In the genomic region with DNA sequence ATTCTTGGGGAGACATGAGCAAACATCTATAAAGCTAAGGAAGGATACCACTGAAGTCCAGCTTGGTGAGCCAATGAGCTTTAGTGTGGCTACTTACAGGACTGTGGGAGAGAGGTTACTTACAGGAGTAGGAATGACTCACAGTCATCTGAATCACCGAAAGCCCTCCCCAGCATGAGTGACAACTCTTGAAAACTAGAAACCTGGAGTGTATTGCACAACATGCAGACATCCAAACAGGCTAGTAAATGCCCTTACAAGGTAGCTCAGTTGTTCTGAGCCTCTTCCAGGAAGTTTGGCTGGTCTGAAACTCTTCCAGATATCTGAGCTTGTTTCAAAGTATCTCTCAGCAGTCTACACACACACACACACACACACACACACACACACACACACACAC, we compare ENCODE assay signal across 20 mouse cellular contexts.
DNase-seq lines count a peak whose midpoint lies in the region; TF ChIP-seq lines count a peak whose summit lies in the region.
"Had no signal": no experiment of that assay in that cellular context is flagged by ENCODE, and none has a peak within 500 bp of the region (broad histone marks: within the 10 kb centered on the region; RNA-seq: fewer than 3 reads in every experiment).

No protein-coding gene starts in this region.

- H3K36me3 ChIP-seq in myocyte (ENCODE audit: control insufficient read depth, insufficient read depth) = no peaks in the 10 kb centered on the region
- H3K36me3 ChIP-seq: heart, embryonic 15.5 days; intestine, embryonic 15.5 days; liver, embryonic 15.5 days; lung, embryonic 15.5 days; stomach, embryonic 15.5 days had no signal

- no peak overlapping the region for H3K4me3 ChIP-seq in myocyte
- H3K4me3 ChIP-seq: heart, embryonic 15.5 days; intestine, embryonic 15.5 days; liver, embryonic 15.5 days; lung, embryonic 15.5 days; stomach, embryonic 15.5 days had no signal

- H3K79me2 ChIP-seq in myocyte (ENCODE audit: control insufficient read depth, insufficient read depth) = no peaks in the 10 kb centered on the region

- no peaks in the 10 kb centered on the region for H3K27me3 ChIP-seq in myocyte (ENCODE audit: control insufficient read depth, insufficient read depth, insufficient read length)
- H3K27me3 ChIP-seq: heart, embryonic 15.5 days; intestine, embryonic 15.5 days; liver, embryonic 15.5 days; lung, embryonic 15.5 days; stomach, embryonic 15.5 days had no signal

- no peak for TF ChIP-seq POLR2A in myocyte (IDR thresholded peaks at IDR 0.05; ENCODE audit: insufficient read length, low read depth)

- no peak overlapping the region for H3ac ChIP-seq in myocyte (ENCODE audit: control insufficient read depth, insufficient read length)

- DNase-seq in adrenal gland, adult (ENCODE audit: inconsistent age in 2 of 2, low spot score in 1 of 2) = peak; percentile 5 to 28
- no peak for DNase-seq in adrenal gland, postnatal 14 days
- peak; percentile 35 for DNase-seq in 3134 (ENCODE audit: extremely low read depth, insufficient read length, low spot score)
- DNase-seq in NIH3T3 (ENCODE audit: low read depth) = peak; percentile 75
- DNase-seq in cerebellum, postnatal 25 days = no peak
- DNase-seq in layer of hippocampus, postnatal 10 days (ENCODE audit: low spot score in 2 of 2) = no peak
- DNase-seq: cerebellum, adult 8-10 months; cerebellum, postnatal 36 days; gastrocnemius, postnatal 14 days; kidney, adult 8-10 months; kidney, postnatal 4 days; layer of hippocampus, postnatal 36 days; liver had no signal

- no peak overlapping the region for H3K4me2 ChIP-seq in myocyte (ENCODE audit: low read depth)
- H3K4me2 ChIP-seq: heart, embryonic 15.5 days; intestine, embryonic 15.5 days; liver, embryonic 15.5 days; lung, embryonic 15.5 days; midbrain, embryonic 11.5 days; stomach, embryonic 15.5 days had no signal

TF ChIP-seq in myocyte, 11 proteins besides CTCF, POLR2A, EP300 and RAD21:
- TF ChIP-seq E2F4 (IDR thresholded peaks at IDR 0.05; ENCODE audit: insufficient read depth) (no peak), USF1 (IDR thresholded peaks at IDR 0.05; ENCODE audit: low read depth) (no peak), CEBPB (IDR thresholded peaks at IDR 0.05; ENCODE audit: insufficient read depth, poor library complexity, severe bottlenecking) (peak; percentile 66; the same call in 1 of the 2 replicates)
TF ChIP-seq in myocyte: peak in this region for 1.

Comparison
In these comparisons a context has a peak if more than half of its experiments do, and no peak if none do; other contexts are left out.
1. DNase-seq: peak in adrenal gland, adult (2 of 2), 3134 (single experiment) and NIH3T3 (single experiment); none in adrenal gland, postnatal 14 days (single experiment), cerebellum, postnatal 25 days (0 of 2) and layer of hippocampus, postnatal 10 days (0 of 2).